Mouse (Mus musculus): ENCODE data around the gene Sapcd1.

GRCm38 (mm10) chr17:35060737-35061297, 33.0 kb upstream of the Sapcd1 start:
- no peak for TF ChIP-seq CTCF (IDR thresholded peaks at IDR 0.05; ENCODE audit: borderline replicate concordance, insufficient read depth, low read length)
- TF ChIP-seq POLR2A (IDR thresholded peaks at IDR 0.05; ENCODE audit: low read depth, low read length), result no peak
